10 mouse cellular contexts compared by ENCODE assay signal in genomic region chr11:59305821-59306215, GRCm38 (mm10). TPM values are rescaled to one million over a fixed set of nuclear protein-coding genes. Genes with fewer than 3 reads are reported as not detected.
DNase-seq lines count a peak whose midpoint lies in the region; ATAC-seq and TF ChIP-seq lines count a peak whose summit lies in the region.
"Had no signal": no experiment of that assay in that cellular context is flagged by ENCODE, and none has a peak within 500 bp of the region (broad histone marks: within the 10 kb centered on the region; RNA-seq: fewer than 3 reads in every experiment).

No protein-coding gene starts in this region.

- peak overlapping the region; percentile 86; the same call in 1 of the 2 replicates for H3K9ac ChIP-seq in heart, embryonic 13.5 days
- no peak overlapping the region for H3K9ac ChIP-seq in limb, embryonic 11.5 days (ENCODE audit: low read length)

- H3K4me3 ChIP-seq in heart, embryonic 13.5 days, result peak overlapping the region; percentile 73
- peak overlapping the region; percentile 82 for H3K4me3 ChIP-seq in E14TG2a.4 (replicated peaks; ENCODE audit: low read length)
- H3K4me3 ChIP-seq in forebrain, embryonic 10.5 days, result peak overlapping the region; percentile 68
- no peak overlapping the region; the same call in 1 of the 2 replicates for H3K4me3 ChIP-seq in limb, embryonic 11.5 days (ENCODE audit: low read depth, low read length)

- H3K4me2 ChIP-seq in heart, embryonic 13.5 days, result peak overlapping the region; percentile 94
- peak overlapping the region; percentile 94; the same call in 1 of the 2 replicates for H3K4me2 ChIP-seq in limb, embryonic 11.5 days (ENCODE audit: low read depth, severe bottlenecking)

- DNase-seq in heart, adult 11 months, result no peak
- no peak for DNase-seq in forebrain, embryonic 10.5 days (ENCODE audit: extremely low spot score, low spot score)
- peak; percentile 42 for DNase-seq in limb, embryonic 11.5 days (ENCODE audit: low spot score)
- no peak for DNase-seq in ovary, postnatal 14 days (ENCODE audit: low spot score)
- DNase-seq in frontal cortex, adult 2 months (ENCODE audit: extremely low spot score in 1 of 2, low spot score in 1 of 2), result no peak
- DNase-seq: cerebellum, adult 11-12 months had no signal

- H3K9me3 ChIP-seq in heart, embryonic 13.5 days, result no peaks in the 10 kb centered on the region
- no peaks in the 10 kb centered on the region for H3K9me3 ChIP-seq in E14TG2a.4 (ENCODE audit: low read length)
- H3K9me3 ChIP-seq in forebrain, embryonic 10.5 days, result no peaks in the 10 kb centered on the region
- H3K9me3 ChIP-seq in limb, embryonic 11.5 days (ENCODE audit: control insufficient read depth, low read length), result no peaks in the 10 kb centered on the region
- H3K9me3 ChIP-seq: megakaryocyte, embryonic 14.5 days had no signal

- H3K4me1 ChIP-seq in heart, embryonic 13.5 days, result peaks cover 44% of the 10 kb centered on the region
- H3K4me1 ChIP-seq in E14TG2a.4 (replicated peaks; ENCODE audit: low read depth, low read length), result peaks cover 47% of the 10 kb centered on the region
- H3K4me1 ChIP-seq in forebrain, embryonic 10.5 days, result peaks cover 59% of the 10 kb centered on the region
- peaks cover 36% of the 10 kb centered on the region for H3K4me1 ChIP-seq in limb, embryonic 11.5 days (ENCODE audit: control insufficient read depth, insufficient read depth, low read length)

- no peak overlapping the region for H3K27ac ChIP-seq in heart, embryonic 13.5 days (replicated peaks)
- no peak overlapping the region; the same call in 1 of the 2 replicates for H3K27ac ChIP-seq in forebrain, embryonic 10.5 days
- no peak overlapping the region for H3K27ac ChIP-seq in limb, embryonic 11.5 days (replicated peaks; ENCODE audit: low read depth, low read length)

- ATAC-seq in heart, embryonic 13.5 days (ENCODE audit: extremely low read depth, insufficient number of reproducible peaks, low FRiP score, low TSS enrichment), result no peak
- ATAC-seq in limb, embryonic 11.5 days (ENCODE audit: insufficient number of reproducible peaks, low FRiP score, low TSS enrichment, low read depth), result no peak
- ATAC-seq in activated CD4-positive, CD25-positive, alpha-beta regulatory T cell, adult 4 months, result no peak

- H3K36me3 ChIP-seq in heart, embryonic 13.5 days, result no peaks in the 10 kb centered on the region
- no peaks in the 10 kb centered on the region for H3K36me3 ChIP-seq in E14TG2a.4 (ENCODE audit: insufficient read depth, low read length)
- H3K36me3 ChIP-seq in forebrain, embryonic 10.5 days (replicated peaks), result no peaks in the 10 kb centered on the region
- H3K36me3 ChIP-seq in limb, embryonic 11.5 days (ENCODE audit: control insufficient read depth, insufficient read depth, low read length), result no peaks in the 10 kb centered on the region

- no peak for TF ChIP-seq CTCF in E14TG2a.4 (conservative IDR thresholded peaks at IDR 0.05; ENCODE audit: low read length)

- H3K27me3 ChIP-seq in heart, embryonic 13.5 days (replicated peaks), result peaks cover 91% of the 10 kb centered on the region
- H3K27me3 ChIP-seq in E14TG2a.4 (ENCODE audit: insufficient read depth, low read length), result peaks cover 69% of the 10 kb centered on the region
- H3K27me3 ChIP-seq in forebrain, embryonic 10.5 days (ENCODE audit: poor library complexity, severe bottlenecking), result peaks cover 93% of the 10 kb centered on the region
- peaks cover 44% of the 10 kb centered on the region for H3K27me3 ChIP-seq in limb, embryonic 11.5 days (ENCODE audit: control insufficient read depth, insufficient read depth, low read length)

- WGBS in heart, embryonic 13.5 days, result 12% methylated on average over 10 of the region's 10 CpGs
- 5% methylated on average over 10 of the region's 10 CpGs for WGBS in forebrain, embryonic 10.5 days
- WGBS in limb, embryonic 11.5 days, result 10% methylated on average over 10 of the region's 10 CpGs

RNA-seq across cellular contexts. Expression of gene Wnt9a, which starts 0.9 kb away (rescaled TPM):
- polyA plus RNA-seq in heart, embryonic 13.5 days (2015; fragmentation: Nextera tagmentation; extraction: Ambion mirVana), result 2.8 and 2.9 TPM in 2 replicates
- 9.9 and 10.9 TPM in 2 replicates for polyA plus RNA-seq in forebrain, embryonic 10.5 days (2016; fragmentation: Nextera tagmentation; extraction: Ambion mirVana)
- polyA plus RNA-seq in limb, embryonic 11.5 days (2014; fragmentation: Nextera tagmentation; extraction: Ambion mirVana), result 1.1 and 1.8 TPM in 2 replicates
- polyA plus RNA-seq in activated CD4-positive, CD25-positive, alpha-beta regulatory T cell, adult 4 months (2017; shearing (Covaris generic)), result not detected
- 9.4 and 12.2 TPM in 2 replicates for polyA plus RNA-seq in frontal cortex, adult 2 months (2012; rRNA removed)

RNA-seq across cellular contexts. Expression of gene Wnt3a, which starts 15.3 kb away (rescaled TPM):
- not detected in 2 replicates for polyA plus RNA-seq in heart, embryonic 13.5 days (2015; fragmentation: Nextera tagmentation; extraction: Ambion mirVana)
- 8.4 and 11.8 TPM in 2 replicates for polyA plus RNA-seq in forebrain, embryonic 10.5 days (2016; fragmentation: Nextera tagmentation; extraction: Ambion mirVana)
- polyA plus RNA-seq in limb, embryonic 11.5 days (2014; fragmentation: Nextera tagmentation; extraction: Ambion mirVana), result 0.07 and 0.28 TPM in 2 replicates
- polyA plus RNA-seq in activated CD4-positive, CD25-positive, alpha-beta regulatory T cell, adult 4 months (2017; shearing (Covaris generic)), result under 1 TPM in 1 of 2 experiments, not detected in 1; 0.20 TPM
- polyA plus RNA-seq in frontal cortex, adult 2 months (2012; rRNA removed), result 0.04 TPM in 1 of 2 replicates, not detected in the other
